Mouse (Mus musculus) thymus, adult 2 months (tissue): ENCODE measurements around the gene Rnd1.

Experiments
- CTCF ChIP-seq: fragments of 200-500 bp; IDR thresholded peaks from 2 replicates; pipeline ENCODE4 v1.5.1; 2012; ENCODE audit warnings: mild to moderate bottlenecking, control low read depth, low read length, moderate library complexity, borderline replicate concordance; ENCODE audit not compliant: control insufficient read depth, poor library complexity, insufficient read depth; ENCODE audit errors: extremely low read depth
- POLR2A ChIP-seq: fragments of 200-500 bp; IDR thresholded peaks from 2 replicates; pipeline ENCODE4 v1.6.1; 2012; ENCODE audit warnings: mild to moderate bottlenecking, low read length, control low read depth, moderate library complexity; ENCODE audit not compliant: control insufficient read depth, poor library complexity, insufficient read depth; ENCODE audit errors: extremely low read depth

- TF ChIP-seq POLR2A (no peak), CTCF (no peak)
Measured at GRCm38 (mm10) chr15:98635291-98635841, 41.9 kb downstream of the Rnd1 start.
